Mouse (Mus musculus) neural tube, embryonic 10.5 days (tissue): ENCODE results near the gene Mmp14.

ENCODE experiments used
- DNase-seq: peaks from one replicate; pipeline ENCODE4 v3.0.0-alpha.2; 2017; ENCODE audit warnings: low spot score; ENCODE audit errors: extremely low spot score

The Mmp14 gene

DNA sequence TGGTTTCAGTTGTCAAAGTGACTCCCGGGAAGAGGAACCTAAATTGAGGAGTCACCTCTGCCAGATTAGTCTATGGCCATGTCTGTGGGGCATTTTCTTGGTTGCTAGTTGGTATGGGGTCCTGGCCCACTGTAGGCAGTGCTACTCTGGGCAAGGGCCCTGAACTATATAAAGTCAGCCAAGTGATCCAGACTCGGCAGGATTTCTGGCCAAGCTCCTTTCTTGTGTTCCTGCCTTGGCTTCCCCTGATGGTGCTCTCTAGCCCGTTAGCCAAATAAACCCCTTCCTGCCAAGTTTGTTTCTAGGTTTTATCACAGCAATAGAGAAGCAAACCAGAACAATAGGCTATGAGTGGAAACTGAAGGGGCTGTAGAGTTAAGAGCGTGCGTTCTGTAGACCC, 43.3 kb downstream of the Mmp14 start:
- no peak for DNase-seq

DNA sequence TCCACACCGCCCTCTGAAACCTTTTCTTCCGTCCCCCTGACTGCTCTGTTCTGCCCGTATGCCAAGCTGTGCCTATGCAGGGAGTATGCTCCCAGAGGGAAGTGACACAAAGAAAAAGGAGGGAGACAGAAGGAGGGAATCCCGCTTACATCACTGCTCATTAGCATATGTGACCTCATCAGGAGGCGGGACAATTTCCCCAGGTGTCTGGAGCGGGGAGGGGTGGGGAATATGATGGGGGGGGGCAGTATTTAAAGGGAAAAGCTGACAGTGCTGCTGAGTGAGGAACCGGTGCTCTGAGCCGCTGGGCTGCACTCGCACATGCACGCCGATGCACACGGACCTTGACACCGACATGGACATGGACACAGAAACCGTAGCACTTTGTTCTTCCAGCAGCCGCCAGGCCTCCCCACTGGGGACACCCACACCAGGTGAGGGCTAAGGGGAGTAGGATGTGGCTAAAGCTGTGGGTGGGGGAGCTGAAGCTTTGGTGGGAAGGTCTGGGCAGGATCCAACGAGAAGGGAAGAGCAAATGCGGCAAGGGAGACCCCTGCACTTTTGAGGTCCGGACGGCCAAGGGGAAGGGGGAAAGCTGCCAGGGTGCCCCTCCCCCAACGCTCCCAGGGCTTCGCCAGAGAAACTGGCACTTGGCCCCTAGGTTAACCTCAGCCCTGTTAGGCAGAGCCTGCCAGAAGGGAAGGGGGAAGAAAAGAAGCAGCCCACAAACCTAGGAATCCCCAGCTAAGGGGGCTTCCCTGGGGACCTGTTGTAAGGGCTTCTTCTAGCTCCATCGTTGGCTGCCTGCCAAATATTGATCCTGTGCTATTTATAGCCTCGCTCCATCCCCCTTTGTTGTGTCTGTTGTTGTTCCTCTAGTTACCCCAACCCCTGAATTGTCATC, 44.8 kb downstream of the Mmp14 start, which contains the start of gene Rem2:
Gene Rem2 (plus strand): TSS at position 160 of the 904 bp plus-strand sequence.
- peak; percentile 66 for DNase-seq

DNA sequence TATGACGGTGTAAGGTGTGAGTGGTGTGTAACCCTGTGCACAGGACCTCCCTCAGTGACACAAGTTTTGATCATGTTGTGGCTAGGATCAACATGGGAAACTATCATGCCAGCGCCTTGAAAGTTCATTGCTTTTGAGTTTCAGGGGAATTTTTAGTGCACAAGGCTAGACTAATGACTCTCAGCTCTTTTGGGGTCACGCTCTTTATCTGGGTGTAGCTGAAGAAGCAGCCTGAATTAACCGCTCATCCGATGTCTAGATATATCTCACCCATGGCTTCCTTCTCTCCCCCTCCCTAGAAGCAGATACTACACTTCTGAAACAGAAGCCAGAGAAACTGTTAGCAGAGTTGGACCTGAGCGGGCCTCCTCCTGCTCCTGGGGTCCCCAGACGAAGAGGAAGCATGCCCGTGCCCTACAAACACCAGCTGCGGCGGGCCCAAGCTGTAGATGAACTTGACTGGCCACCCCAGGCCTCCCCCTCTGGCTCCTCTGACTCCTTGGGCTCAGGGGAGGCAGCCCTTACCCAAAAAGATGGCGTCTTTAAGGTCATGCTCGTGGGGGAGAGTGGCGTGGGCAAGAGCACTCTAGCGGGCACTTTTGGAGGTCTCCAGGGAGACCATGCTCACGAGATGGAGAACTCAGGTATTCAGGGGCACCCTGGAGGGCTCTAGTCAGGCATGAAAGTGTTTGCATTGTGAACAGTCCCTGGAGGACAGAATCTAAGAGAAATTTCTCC, 45.9 kb downstream of the Mmp14 start:
- DNase-seq = no peak

DNA sequence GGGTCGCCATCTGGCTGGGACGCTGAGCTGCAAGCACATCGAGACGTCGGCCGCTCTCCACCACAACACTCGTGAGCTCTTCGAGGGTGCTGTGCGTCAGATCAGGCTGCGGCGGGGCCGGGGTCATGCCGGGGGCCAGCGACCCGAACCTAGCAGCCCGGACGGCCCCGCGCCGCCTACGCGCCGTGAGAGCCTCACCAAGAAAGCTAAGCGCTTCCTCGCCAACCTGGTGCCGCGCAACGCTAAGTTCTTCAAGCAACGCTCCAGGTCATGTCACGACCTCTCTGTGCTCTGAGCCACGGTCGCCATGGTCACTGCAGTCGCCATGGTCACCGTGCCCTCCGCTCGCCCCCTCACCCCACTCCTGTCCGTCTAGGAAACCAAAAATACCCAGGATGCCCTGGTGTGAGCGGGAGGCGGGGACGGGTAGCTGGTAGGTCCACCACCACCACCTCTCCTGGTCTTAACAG, 48.1 kb downstream of the Mmp14 start:
- DNase-seq = peak; percentile 68

DNA sequence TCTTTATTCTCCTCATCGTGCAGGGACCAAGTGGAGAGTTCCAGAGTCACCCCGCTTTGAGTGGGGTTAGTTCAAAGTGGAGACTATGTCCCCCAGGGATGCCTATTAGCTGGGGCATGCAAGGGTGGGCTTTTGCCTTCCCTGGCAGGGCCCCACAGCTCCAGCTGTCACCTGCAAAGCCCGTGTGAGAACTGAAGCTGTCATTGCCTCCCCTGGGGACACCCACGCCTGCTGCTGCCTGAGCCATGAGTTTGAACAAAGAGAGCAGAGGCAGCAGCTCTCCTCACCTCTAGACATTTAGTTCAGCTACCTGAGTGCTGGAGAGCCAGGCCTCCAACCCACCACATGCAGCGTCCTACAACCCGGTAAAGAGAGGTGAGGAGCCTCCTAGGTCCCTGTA, 49.3 kb downstream of the Mmp14 start:
- DNase-seq = no peak

DNA sequence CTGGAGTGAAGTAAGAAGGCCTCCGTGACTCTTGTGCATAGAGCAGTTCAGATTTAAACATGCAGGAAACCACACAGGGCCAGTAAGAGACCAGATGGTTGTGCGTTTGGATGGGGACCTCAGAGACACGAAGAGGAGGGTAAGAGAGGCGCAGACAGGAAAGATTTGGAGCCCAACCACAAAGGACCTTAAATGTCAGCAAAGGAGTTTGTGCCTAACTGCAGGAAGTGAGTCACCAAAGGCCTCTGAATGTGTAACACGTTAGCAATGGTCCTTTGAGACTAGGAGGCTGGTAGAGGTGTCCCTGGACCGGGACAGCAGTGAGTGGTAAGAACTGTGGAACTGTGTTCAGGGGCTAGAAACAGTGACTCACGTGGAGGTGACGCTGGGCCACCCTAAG, 50.0 kb downstream of the Mmp14 start:
- no peak for DNase-seq

DNA sequence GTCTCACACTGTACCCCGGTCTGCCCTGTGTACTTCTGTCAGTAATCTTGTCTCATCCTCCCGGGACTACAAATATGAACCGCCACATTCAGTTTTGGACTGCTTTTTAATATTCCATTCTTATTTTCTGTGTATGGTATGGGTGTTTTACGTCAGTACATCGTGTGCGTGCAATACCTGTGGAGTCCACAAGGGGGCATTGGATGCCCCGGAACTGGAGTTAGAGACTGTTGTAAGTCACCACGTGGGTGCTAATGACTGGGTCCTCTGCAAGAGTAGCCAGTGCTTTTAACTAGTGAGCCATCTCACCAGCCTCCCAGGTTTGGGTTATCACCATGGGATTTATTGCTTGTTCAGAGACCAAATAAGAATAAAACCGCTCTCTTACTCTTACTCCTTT, 51.1 kb downstream of the Mmp14 start:
- peak; percentile 42 for DNase-seq

DNA sequence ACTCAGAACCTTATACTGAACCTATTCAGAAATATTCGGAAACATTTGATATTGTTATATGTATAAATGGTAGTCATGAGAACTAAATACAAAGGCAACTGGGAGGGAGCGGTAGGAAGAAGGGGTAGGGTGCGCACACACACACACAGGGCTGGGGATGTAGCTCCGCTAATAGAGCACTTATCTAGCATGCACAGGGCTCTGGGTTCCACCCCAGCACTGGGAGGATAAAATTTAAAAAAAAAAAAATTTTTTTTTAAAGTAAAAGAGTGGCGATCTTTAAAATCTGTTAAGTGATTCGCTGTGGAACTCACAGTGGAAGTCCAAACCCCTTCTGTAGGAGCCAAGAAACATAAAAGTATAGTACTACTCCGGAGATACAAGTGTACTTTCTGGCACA, 54.5 kb downstream of the Mmp14 start:
- no peak for DNase-seq

DNA sequence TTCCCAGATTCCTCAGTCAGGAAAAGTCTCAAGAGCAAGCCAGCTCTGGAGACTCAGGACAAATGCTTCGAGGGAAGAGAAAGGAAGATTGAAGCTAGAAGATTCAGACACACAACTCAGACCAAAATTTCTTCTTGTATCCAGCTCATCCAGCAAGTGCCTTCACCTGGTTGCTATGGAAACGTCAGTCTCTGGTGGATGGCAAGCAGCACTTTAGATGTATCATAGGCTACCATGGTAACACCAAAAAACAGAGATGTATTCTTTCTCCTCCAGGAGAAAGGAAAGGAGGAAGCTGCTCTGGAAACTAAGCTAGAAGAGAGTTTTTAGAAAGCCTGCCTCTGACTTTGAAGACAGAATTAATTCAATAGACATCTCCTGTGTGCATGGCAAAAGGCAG, 56.3 kb downstream of the Mmp14 start:
- no peak for DNase-seq

DNA sequence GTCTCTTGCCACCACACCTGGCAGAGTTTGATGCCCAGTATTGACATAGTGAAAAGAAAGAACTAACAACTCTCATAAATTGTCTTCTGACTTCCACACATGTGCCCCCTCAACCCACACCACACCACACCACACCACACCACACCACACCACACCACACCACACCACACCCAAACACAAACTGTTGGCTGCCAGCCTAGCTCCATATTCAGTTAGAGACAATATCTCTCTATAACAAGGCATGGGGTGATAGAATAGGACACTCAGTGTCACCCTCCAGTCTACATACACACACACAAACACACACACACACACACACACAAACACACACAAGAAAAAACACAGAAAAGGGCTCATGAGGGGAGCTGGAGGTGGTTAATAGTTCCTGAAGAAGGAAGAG, 56.9 kb downstream of the Mmp14 start:
- DNase-seq = no peak

DNA sequence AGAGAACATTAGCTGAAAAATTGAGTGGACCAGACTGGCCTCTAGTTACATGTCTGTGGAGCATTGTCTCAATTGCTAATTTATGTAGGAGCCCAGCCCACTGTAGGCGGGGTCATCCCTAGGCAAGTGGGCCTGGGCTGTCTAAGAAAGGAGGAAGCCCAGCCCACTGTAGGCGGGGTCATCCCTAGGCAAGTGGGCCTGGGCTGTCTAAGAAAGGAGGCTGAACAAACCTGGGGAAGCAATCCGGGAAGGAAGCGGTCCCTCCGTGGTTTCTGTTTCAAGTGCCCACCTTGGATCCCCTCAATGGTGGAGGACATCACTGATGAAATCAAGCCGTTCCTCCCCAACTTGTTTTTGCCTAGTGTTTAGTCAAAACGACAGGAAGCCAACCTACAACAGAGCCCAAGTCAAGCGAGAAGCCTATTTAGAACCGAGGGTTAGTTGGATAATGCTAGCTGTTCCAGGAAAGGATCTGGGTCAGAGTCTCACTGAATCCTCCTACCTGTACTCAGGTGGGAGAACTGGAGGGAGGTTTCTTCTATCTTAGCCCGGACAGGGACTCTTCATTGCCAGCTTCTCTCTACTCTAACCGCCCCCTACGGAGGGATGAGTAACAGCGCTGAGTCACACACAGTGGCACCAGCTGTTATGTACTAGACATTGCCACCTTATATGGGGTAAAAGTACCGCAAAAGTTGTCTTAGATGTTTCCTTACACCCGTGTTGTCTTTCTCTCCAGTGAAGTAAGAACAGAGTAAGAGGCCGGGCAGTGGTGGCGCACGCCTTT, 61.1 kb downstream of the Mmp14 start:
- no peak for DNase-seq

DNA sequence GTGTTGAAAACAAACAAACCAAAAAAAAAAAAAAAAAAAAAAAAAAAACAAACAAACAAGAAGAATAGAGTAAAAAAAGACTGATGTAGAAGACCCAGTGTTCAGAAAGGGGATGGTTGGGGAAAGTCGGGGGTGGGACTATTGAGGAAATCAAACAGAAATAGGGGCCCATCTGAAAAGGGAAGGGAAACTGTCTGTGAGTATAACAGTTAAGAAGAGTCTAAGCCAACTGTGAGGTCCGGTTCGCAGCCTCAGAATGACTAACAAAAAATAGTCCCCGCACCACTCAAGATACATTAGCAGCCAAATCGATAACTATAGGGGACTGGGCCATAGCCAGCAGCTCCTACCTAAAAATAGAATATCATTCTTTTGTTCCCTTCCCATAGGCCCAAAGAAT, 61.8 kb downstream of the Mmp14 start:
- no peak for DNase-seq

DNA sequence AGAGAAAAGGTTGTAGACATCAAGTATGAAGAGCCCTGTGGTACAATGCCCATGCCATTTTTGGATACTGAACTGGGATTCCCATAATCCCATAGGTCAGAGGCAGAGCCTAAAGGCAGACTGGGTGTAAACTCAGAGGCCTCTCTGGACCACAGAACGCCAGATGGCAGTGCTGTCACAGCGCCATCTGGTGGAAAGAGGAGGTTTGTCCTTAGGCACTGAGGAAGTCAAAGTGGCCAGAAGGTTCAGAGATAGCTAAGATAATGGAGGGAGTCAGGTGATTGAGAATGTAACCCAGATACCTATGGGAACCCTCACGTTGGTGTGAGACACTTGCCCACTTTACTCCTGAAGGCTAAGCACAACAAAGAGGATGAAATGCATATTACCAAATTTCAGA, 62.8 kb downstream of the Mmp14 start:
- peak; percentile 67 for DNase-seq
